16 mouse cellular contexts compared by ENCODE assay signal in the genomic region with DNA sequence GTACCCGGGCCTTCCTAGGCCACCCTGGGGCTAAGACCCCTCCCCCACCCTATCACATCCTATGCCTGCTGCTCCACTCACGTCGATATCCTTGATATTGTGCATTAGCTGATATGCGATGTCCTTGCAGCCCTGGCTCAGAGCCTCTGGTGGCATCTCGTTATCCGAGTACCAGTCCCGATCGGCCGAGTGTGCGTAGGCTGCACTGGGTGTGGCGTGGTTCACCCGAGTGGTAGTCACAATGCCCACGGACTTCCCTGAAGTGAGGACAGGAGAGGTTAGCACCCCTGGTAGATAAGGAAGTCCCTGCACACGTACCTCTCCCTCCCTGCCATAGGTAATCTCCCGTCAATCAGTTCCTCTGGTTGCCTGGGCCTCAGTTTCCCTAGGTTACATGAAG. TPM values are rescaled to one million over a fixed set of nuclear protein-coding genes. Genes with fewer than 3 reads are reported as not detected.
A peak's percentile ranks its signal among the peaks of the same experiment; 100 is the strongest.
DNase-seq lines count a peak whose midpoint lies in the region; ATAC-seq lines count a peak whose summit lies in the region.
"Had no signal": no experiment of that assay in that cellular context is flagged by ENCODE, and none has a peak within 500 bp of the region (broad histone marks: within the 10 kb centered on the region; RNA-seq: fewer than 3 reads in every experiment).

No protein-coding gene starts in this region.

- peaks cover 21% of the 10 kb centered on the region for H3K27me3 ChIP-seq in erythroblast, embryonic 14.5 days (ENCODE audit: control insufficient read depth)
- no peaks in the 10 kb centered on the region for H3K27me3 ChIP-seq in midbrain, embryonic 13.5 days
- H3K27me3 ChIP-seq in midbrain, embryonic 11.5 days (ENCODE audit: control insufficient read depth, insufficient read depth, low read length), result no peaks in the 10 kb centered on the region
- H3K27me3 ChIP-seq: hindbrain, embryonic 15.5 days; limb, embryonic 15.5 days; neural tube, embryonic 13.5 days had no signal

- ATAC-seq in erythroblast, adult 5-6 weeks (replicated peaks; ENCODE audit: low FRiP score, poor library complexity, severe bottlenecking), result no peak
- 0 out of 2 replicates have a peak, but pooled peaks have one; percentile 21 for ATAC-seq in midbrain, embryonic 13.5 days
- no peak for ATAC-seq in midbrain, embryonic 11.5 days (ENCODE audit: low FRiP score)
- no peak for ATAC-seq in monocyte, adult 5-6 weeks (replicated peaks; ENCODE audit: insufficient number of reproducible peaks, low FRiP score, low TSS enrichment, poor library complexity, severe bottlenecking)
- ATAC-seq: forebrain, postnatal 0 days had no signal

- no peak for DNase-seq in midbrain, embryonic 11.5 days (ENCODE audit: low spot score, missing footprints)
- DNase-seq in liver, result peak; percentile 83
- no peak for DNase-seq in lung, postnatal 25 days (ENCODE audit: low spot score)
- DNase-seq: cerebellum, adult 9-10 months; forebrain, postnatal 0 days; heart, adult 11 months; layer of hippocampus, adult 9-11 months; thymus, postnatal 4 days had no signal

- H3K4me1 ChIP-seq in erythroblast, embryonic 14.5 days (ENCODE audit: control insufficient read depth), result peaks cover 86% of the 10 kb centered on the region
- 0 out of 2 replicates have a peak, but pooled peaks cover 12% of the 10 kb centered on the region for H3K4me1 ChIP-seq in midbrain, embryonic 13.5 days (replicated peaks)
- H3K4me1 ChIP-seq in midbrain, embryonic 11.5 days (ENCODE audit: control insufficient read depth, insufficient read depth, low read length), result no peaks in the 10 kb centered on the region
- H3K4me1 ChIP-seq: megakaryocyte, embryonic 14.5 days had no signal

- H3K4me3 ChIP-seq in erythroblast, embryonic 14.5 days (replicated peaks), result peak overlapping the region; percentile 69
- no peak overlapping the region for H3K4me3 ChIP-seq in midbrain, embryonic 13.5 days (replicated peaks)
- no peak overlapping the region for H3K4me3 ChIP-seq in midbrain, embryonic 11.5 days (ENCODE audit: low read depth, low read length)
- H3K4me3 ChIP-seq: hindbrain, embryonic 15.5 days; limb, embryonic 15.5 days; neural tube, embryonic 13.5 days had no signal

- no peak overlapping the region for H3K27ac ChIP-seq in midbrain, embryonic 13.5 days
- H3K27ac ChIP-seq in midbrain, embryonic 11.5 days (ENCODE audit: low read depth, low read length), result no peak overlapping the region
- H3K27ac ChIP-seq: hindbrain, embryonic 15.5 days; neural tube, embryonic 13.5 days had no signal

- peaks cover 29% of the 10 kb centered on the region for H3K36me3 ChIP-seq in erythroblast, embryonic 14.5 days (ENCODE audit: control insufficient read depth)
- no peaks in the 10 kb centered on the region for H3K36me3 ChIP-seq in midbrain, embryonic 13.5 days
- H3K36me3 ChIP-seq in midbrain, embryonic 11.5 days (ENCODE audit: control insufficient read depth, insufficient read depth, low read length), result no peaks in the 10 kb centered on the region
- H3K36me3 ChIP-seq: hindbrain, embryonic 15.5 days; limb, embryonic 15.5 days; neural tube, embryonic 13.5 days had no signal

- 88% methylated on average over 15 of the region's 15 CpGs for WGBS in midbrain, embryonic 13.5 days
- 82% methylated on average over 15 of the region's 15 CpGs for WGBS in midbrain, embryonic 11.5 days

- H3K9me3 ChIP-seq in erythroblast, embryonic 14.5 days (ENCODE audit: control insufficient read depth, low read length), result no peaks in the 10 kb centered on the region
- H3K9me3 ChIP-seq in midbrain, embryonic 13.5 days, result no peaks in the 10 kb centered on the region
- no peaks in the 10 kb centered on the region for H3K9me3 ChIP-seq in midbrain, embryonic 11.5 days (ENCODE audit: control insufficient read depth, low read length)
- H3K9me3 ChIP-seq: hindbrain, embryonic 15.5 days; limb, embryonic 15.5 days; megakaryocyte, embryonic 14.5 days; neural tube, embryonic 13.5 days had no signal

- H3K9ac ChIP-seq in midbrain, embryonic 13.5 days (replicated peaks), result no peak overlapping the region
- H3K9ac ChIP-seq in midbrain, embryonic 11.5 days (ENCODE audit: low read length), result no peak overlapping the region
- H3K9ac ChIP-seq: forebrain, postnatal 0 days; hindbrain, embryonic 15.5 days; limb, embryonic 15.5 days; neural tube, embryonic 13.5 days had no signal

- H3K4me2 ChIP-seq in midbrain, embryonic 13.5 days (replicated peaks), result no peak overlapping the region
- no peak overlapping the region for H3K4me2 ChIP-seq in midbrain, embryonic 11.5 days
- H3K4me2 ChIP-seq: hindbrain, embryonic 15.5 days; limb, embryonic 15.5 days; neural tube, embryonic 13.5 days had no signal

RNA-seq across cellular contexts. Expression of a gene that starts 43.7 kb away (rescaled TPM):
- 0.88 and 1.2 TPM in 2 replicates for polyA plus RNA-seq in erythroblast, embryonic 14.5 days (2012)
- total RNA-seq in erythroblast, adult 5-6 weeks (2015; ENCODE audit: low replicate concordance), result not detected in 2 replicates
- total RNA-seq in erythroblast, adult 5-6 weeks (2017; ENCODE audit: low replicate concordance), result 0.42 and 0.85 TPM in 2 replicates
- 8.0 and 9.3 TPM in 2 replicates for polyA plus RNA-seq in midbrain, embryonic 13.5 days (2015; fragmentation: Nextera tagmentation; extraction: Ambion mirVana)
- 23.7 and 24.5 TPM in 2 replicates for polyA plus RNA-seq in midbrain, embryonic 11.5 days (2014; fragmentation: Nextera tagmentation; extraction: Ambion mirVana)
- total RNA-seq in monocyte, adult 5-6 weeks (2017), result not detected in 3 replicates
